Mouse (Mus musculus) R1 (cell line): ENCODE data around the gene Tpx2.

Experiments used
- DNase-seq: peaks from one replicate; pipeline ENCODE4 v3.0.0-alpha.2; 2018; ENCODE audit warnings: low read depth, low spot score

Gene Tpx2

GRCm38 (mm10) chr2:152819926-152820325 is 27.8 kb upstream of the Tpx2 start:
- peak; percentile 62 for DNase-seq

- peak; percentile 99 for DNase-seq
Measured at GRCm38 (mm10) chr2:152820369-152820768, 27.4 kb upstream of the Tpx2 start.

- peak; percentile 84 for DNase-seq
Measured at GRCm38 (mm10) chr2:152821023-152821422, 26.7 kb upstream of the Tpx2 start.

GRCm38 (mm10) chr2:152821566-152821965 is 26.2 kb upstream of the Tpx2 start:
- no peak for DNase-seq

- DNase-seq, result no peak
Measured at GRCm38 (mm10) chr2:152823770-152824169, 24.0 kb upstream of the Tpx2 start.

GRCm38 (mm10) chr2:152824438-152825167 is 23.2 kb upstream of the Tpx2 start:
- DNase-seq, result no peak

GRCm38 (mm10) chr2:152825168-152825697 is 22.5 kb upstream of the Tpx2 start:
- no peak for DNase-seq

GRCm38 (mm10) chr2:152825713-152826112 is 22.1 kb upstream of the Tpx2 start:
- no peak for DNase-seq

- DNase-seq, result no peak
Measured at GRCm38 (mm10) chr2:152826481-152826880, 21.3 kb upstream of the Tpx2 start.

GRCm38 (mm10) chr2:152827321-152828010 is 20.3 kb upstream of the Tpx2 start:
- peak; percentile 87 for DNase-seq

- peak; percentile 90 for DNase-seq
Measured at GRCm38 (mm10) chr2:152828011-152828370, 19.8 kb upstream of the Tpx2 start.

- DNase-seq, result no peak
Measured at GRCm38 (mm10) chr2:152828532-152828931, 19.2 kb upstream of the Tpx2 start.

- DNase-seq, result peak; percentile 18
Measured at GRCm38 (mm10) chr2:152829367-152829881, 18.3 kb upstream of the Tpx2 start.

- peak; percentile 97 for DNase-seq
Measured at GRCm38 (mm10) chr2:152830021-152830921, 17.5 kb upstream of the Tpx2 start.

- peak; percentile 98 for DNase-seq
Measured at GRCm38 (mm10) chr2:152831019-152831878, 16.5 kb upstream of the Tpx2 start, which contains the start of gene Bcl2l1. TSS of gene Bcl2l1 (minus strand) at chr2:152831728.

- no peak for DNase-seq
Measured at GRCm38 (mm10) chr2:152839256-152839655, 8.5 kb upstream of the Tpx2 start.

GRCm38 (mm10) chr2:152842741-152843140 is 5.0 kb upstream of the Tpx2 start:
- peak; percentile 88 for DNase-seq

GRCm38 (mm10) chr2:152847057-152847814 is 528 bp upstream of the Tpx2 start:
- no peak for DNase-seq

- DNase-seq, result no peak
Measured at GRCm38 (mm10) chr2:152848466-152848865, 702 bp downstream of the Tpx2 start.

GRCm38 (mm10) chr2:152859501-152859900 is 11.7 kb downstream of the Tpx2 start:
- no peak for DNase-seq
